Mouse (Mus musculus) spleen, embryonic (tissue): Measurements from ENCODE around the gene Ggcx.
"Not testable (repeated sequence)": the region's sequence is repeated elsewhere in the genome, so short reads cannot be mapped to it uniquely, and the experiment has no call there.

ENCODE experiments used
- CTCF ChIA-PET: fragments of 350-600 bp; sonication (Branson Sonifier 250); formaldehyde crosslinking; loops from one replicate; lab custom pipeline; 2022; lab: Charles Lee

Gene Ggcx

DNA sequence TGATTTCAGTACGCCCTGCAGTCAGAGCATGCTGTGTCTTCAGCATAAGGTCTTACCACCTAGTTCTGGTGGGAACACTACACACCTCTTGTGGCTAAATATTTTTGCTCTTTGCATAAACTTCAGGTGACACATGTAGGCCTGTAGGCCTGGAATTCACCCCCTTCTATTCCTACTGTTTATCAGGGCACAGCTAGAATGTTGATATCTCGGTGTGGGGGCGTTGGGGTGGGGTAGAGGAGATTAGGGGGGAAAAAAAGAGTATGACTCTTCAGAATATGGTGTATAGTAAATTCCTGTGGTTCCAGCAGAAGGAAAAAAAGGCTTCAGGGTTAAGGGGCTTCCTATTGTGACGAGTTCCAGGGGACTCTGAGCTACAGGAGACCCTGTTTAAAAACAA is 42.5 kb downstream of the Ggcx start:
- CTCF ChIA-PET: no interaction called here

DNA sequence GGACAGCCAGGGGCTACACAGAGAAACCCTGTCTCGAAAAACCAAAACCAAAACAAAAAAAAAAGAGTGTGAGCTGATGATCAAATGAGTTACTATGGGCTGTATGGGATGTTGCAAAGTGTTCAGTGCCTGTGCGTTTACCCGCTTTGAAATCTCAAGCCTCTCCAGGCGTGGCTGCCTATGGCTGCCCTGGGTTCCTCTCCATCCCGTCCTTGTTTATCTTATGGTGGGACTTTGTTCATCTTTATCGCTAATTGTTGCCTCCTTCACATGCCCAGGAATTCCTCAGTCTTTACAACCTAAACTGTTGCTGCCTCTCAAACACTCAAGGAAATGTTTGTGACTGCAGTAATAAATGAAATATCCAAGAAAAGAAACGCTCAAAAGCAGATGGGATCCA is 44.3 kb downstream of the Ggcx start:
- CTCF ChIA-PET: no interaction called here

DNA sequence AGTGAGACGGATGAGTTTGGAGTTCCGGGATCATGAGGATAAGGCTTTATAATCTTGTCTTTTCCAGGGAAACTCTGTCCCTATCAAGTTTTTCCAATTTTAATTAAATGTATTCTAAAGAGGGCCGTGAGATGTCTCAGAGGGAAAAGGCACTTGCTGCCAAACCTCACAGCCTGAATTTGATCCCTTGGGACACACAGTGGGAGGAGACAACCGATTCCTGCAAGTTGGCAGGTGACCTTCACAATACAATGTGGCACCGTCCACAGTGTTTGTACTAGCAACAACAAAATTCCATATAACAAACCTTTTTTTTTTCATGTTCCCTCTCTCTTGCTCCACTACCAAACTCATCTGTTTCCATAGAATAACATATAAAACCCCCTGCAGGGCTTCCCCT is 44.8 kb downstream of the Ggcx start:
- CTCF ChIA-PET: no interaction called here

DNA sequence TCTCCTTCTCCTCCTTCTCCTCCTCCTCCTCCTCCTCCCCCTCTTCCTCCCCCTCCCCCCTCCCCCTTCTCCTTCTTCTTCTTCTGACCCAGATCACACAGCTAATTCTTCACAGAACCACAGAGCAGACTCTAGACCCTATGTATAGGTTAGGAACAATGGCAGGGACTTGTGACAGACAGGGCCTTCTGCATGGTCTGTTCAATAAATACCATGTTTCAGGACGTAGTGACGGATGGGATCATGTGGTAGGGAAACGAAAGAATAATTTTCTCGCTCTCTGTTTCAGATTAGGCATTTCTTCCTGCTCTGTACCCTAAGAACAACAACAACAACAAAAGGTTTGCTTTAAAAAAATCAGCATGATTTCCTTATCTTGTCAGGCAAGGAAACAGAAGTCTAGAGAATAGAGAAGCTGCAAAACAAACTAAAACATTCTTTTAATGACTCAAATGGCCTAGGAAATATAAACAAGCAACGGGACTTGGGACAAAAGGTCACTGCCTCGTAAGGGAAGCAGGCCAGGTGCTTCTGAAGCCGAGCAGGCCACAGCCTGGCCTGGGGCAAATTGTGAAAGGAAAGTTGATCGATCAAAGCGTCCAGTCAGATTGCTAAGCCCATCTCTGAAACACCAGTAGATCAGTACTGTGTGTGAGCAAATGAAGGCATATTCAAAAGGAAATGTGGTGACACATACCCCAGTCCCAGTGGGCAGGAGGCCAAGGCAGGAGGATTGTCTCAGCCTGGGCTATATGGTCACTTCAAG is 46.1 kb downstream of the Ggcx start:
- CTCF ChIA-PET: no interaction called here

DNA sequence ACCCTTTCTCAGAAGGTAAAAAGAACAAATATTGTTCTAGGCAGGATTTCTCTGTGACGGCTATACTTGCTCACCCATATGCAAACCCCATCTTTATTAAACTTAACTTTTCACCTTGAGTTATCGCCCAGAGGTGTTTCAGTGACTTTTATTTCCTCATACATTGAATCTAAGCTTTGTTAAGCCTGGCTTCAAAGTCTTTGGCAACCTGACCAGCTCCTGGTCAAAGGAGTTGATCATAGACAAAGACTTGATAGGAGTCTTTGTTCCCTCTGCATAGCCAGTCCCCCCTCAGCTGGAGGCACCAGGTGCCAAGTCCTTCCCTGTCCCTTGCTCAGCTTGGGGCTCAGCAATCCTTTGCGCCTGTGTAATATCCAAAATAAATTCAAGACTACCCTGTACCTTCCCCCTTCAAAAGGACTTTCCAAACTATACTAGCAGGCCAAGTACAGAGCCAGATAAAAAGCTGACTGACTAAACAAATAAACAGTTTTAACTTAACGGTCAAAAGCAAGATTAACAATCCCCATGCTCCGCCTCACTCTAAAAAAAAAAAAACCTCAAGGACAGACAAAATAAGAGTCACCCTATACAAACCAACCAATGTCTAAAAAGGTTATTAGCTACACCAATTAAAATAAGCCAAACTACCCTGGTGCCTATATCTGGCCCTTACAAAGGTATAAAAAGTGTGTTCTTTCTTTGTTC is 48.6 kb downstream of the Ggcx start:
- CTCF ChIA-PET: interaction anchor here (0.5 to 0.6 kb wide), 2 partner anchors 57 to 242 kb away, joined by 3 read pairs; no protein-coding TSS in a partner anchor

DNA sequence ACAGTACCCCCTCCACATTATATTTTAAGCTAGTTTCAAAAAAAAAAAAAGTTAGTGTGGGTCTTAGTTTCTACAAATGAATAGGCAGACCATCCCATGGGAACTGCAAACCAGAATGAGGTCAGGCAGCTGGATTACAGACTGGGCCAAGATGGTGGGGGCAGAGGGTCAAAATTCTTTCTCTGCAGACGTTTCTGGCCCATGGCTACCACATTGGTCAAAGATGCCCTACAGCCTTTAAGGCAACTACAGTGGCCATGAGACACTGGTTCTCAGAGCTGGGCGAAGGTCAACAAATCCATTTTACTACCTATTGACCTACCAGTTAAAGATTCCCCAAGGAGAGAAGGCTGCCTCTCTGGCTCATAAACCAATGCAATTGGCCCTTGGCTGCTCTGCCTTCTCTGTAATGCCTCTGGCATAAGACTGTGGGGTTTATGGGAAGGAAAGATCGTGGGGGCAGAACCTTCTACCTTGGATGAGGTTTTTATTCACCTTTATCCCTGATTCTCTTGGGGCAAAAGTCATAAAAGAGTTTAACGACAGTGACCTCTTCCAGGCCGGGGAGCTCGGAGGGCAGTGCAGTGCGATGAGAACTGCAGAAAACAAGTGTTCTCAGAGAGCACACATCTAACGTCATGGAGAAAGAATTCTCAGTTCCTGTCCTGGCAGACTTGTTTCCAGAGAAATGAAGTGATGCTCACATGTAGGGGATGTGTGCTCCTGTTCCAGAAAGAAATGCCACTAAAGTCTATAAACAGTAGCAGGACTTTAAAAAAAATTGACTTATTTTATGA is 51.5 kb downstream of the Ggcx start:
- CTCF ChIA-PET: no interaction called here

DNA sequence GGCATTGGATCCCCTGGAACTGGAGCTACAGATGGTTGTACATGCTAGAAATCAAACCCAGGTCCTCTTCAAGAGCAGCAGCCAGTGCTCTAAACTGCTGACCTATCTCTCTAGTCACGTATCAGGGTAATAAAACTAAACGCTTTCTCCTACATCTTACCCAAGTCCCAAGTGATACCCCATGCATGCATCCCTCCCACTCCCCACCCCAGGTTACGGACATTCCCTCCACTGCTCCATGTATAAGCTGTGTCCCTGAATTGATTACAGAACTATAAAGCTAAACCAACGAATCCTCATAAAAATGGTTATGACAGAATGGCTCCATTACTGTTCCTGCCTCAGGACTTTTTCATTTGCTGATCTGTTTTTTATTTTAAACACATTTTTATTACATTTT is 52.1 kb downstream of the Ggcx start:
- CTCF ChIA-PET: no interaction called here

DNA sequence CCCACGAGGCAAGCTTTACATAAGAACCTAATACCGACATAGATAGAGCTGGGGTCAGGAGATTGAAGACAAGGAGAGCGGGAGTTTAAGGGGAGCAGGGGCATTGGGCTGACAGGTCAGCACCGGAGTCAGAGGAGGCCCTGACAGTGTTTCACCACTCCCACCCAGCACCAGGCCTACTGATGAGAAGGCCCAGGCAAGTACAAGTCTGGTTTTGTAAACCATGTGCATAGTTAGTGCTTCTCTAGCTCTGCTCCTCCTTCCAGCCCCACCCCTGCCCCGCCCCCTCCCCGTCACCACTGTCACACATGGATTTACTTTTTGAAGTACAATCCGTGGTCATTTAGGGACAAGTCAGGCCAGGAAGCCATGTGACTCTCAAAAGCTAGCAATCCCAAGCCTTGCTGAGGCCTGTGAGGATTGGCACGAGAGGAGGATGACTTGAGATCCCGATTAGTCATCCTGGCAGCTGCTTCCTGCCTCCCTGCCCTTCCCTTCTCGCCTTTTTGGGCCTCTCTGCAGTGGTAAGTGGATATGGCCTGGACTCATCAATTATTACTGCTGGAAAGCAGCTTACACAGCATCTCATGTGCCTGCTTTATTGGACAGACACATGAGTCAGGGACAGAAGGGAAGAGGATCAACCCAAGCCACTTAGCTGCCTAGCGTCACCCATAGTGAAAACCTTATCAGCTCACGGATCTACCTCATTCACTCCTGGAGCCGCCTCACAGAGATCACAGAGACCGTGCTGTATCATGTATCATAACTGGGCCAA is 59.3 kb downstream of the Ggcx start:
- CTCF ChIA-PET: no interaction called here

DNA sequence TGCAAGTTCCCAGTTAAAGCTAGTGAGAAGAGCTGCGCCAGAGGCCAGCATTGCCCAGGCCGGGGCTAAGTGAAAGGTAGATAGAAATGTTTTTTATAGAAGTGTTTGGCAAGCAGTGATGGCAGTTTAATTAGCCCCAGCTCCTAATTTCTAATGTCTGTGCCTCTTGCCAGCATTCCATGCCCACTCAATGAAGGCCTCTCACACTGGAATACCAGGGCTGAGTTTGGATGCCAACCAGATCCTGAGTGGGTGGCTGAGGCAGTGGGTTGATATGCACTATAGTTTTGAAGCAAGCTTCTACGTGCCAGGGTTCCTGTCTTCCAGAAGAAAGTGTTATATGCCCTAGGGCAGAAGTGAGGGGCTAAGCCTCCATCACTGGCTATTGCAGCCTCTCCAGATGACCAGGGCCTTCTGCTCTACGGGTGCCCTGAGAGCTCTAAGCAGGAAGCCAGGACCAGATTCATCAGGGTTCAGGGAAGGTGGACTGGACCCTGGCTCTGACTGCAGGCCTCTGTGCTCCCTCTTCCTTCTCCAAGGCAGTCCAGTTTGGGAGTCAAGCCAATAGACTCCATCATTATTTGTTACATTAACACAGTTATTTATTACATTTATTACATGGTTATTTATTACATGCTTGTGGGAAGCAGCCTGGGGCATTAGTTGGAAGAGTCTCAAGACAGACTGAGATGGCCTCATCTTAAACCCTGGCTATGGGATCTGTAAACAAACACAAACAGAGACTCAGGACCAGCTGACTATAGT is 61.3 kb downstream of the Ggcx start:
- CTCF ChIA-PET: no interaction called here

DNA sequence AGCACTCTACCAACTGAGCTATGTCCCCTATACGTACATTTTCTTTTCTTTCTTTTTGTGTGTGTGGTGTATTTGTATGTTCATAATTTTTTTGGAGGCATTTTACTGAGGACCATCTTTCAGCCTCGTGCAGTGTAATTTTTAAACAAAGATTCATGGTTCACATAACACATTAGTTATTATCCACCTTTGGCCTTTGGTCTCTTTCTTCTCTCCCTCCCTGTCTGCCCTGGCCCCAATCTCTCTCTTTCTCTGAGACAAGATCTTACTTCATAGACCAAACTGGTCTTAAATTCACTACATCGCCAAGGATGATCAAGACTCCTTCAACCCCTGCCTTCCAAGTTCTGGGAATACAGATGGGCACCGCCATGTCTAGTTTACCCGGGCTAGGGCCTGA is 62.7 kb downstream of the Ggcx start:
- CTCF ChIA-PET: no interaction called here

DNA sequence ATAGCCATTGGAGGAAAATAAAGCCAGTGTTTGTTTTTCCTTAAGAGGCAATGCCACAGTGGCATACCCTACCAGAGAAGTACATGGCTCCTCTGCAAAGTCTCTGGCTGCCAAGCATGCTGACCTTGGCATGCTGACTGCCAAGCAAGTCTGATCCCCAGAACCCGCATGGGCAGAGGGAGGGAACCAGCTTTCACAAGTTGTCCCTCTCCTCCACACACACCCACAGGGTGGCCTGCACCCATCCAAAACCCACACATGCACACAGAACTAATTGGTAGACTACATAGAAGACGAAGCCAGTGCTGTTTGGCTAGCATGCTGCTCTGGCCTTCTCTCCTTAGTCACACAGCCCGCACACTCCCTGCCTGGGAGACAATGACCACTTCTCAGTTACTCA is 63.5 kb downstream of the Ggcx start:
- CTCF ChIA-PET: interaction anchor here (0.7 kb wide), 1 partner anchor 8 kb away, joined by 3 read pairs; no protein-coding TSS in a partner anchor

DNA sequence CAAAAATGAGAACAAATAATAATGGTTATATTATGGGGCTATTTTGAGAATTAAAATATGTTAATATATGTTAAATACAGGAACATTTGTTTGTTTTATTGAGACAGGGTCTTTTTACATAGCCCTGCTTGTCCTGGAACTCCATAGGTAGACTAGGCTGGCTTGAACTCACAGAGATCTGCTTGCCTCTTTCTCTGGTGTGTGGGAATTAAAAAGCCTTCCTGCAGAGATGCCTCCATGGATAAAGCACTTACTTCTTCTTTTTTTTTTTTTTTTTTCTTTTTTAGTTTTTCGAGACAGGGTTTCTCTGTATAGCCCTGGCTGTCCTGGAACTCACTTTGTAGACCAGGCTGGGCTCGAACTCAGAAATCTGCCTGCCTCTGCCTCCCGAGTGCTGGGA is 64.6 kb downstream of the Ggcx start:
- CTCF ChIA-PET: not testable (repeated sequence)

DNA sequence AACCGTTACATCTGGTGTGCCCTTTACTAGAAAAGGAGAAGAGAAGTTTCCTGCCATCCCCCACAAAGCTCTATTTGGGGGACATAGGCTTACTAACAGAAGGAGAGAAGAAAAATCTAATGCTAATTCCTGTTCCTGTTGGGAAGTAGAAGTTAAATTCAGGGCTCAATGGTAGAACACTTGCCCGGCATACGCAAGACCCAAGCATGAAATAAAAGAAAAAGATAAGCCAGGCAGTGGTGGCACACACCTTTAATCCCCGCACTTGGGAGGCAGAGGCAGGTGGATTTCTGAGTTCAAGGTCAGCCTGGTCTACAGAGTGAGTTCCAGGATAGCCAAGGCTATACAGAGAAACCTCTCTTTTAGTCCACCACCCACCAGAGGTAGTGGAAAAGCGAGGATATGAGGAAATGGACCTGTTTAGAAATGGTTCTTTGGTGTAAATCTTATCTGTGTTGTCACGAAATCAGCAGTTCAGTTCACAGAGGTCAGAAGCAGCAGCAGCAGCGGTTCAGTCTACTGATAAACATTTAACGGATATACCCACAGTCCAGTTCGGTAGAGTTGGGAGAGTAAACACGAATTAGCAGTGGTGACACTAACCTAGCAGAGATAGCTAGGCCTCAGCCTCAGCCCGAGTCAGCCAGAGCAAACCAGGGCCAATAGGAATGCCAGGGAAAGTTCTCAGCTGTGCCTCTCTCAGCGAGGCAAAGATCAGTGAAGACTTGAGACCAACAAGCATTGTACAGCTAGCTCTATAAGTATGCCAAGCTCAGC is 65.7 kb downstream of the Ggcx start:
- CTCF ChIA-PET: no interaction called here

DNA sequence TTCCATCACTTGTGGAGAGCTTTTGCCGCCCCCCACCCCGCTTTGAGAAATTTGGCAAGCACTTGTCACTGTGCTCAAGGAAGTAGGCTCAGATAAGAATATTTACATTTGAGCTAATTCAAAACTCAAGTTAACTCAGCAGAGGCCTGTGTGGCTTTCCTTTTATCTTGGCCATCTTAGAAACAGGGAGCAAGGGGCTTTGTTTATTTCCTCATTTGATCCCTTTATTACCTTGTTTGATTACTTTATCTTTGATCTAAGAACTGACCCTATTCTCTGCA is 66.3 kb downstream of the Ggcx start:
- CTCF ChIA-PET: no interaction called here
